Mouse (Mus musculus) kidney, postnatal 4 days (tissue): ENCODE results near the gene Hspa12a.

Experiments
- DNase-seq, 2 experiments: peaks; one replicate each; pipeline ENCODE4 v3.0.0; 2021; ENCODE audit warnings: mixed read lengths in 2 of 2

Gene Hspa12a

GRCm38 (mm10) chr19:58942841-58943828 lies at the start of gene Hspa12a, which contains the start of gene Eno4:
Gene Hspa12a, minus strand, starts transcription at chr19:58943654.
Gene Eno4, plus strand, starts transcription at chr19:58943425.
- DNase-seq = peak; percentile 97

GRCm38 (mm10) chr19:58981571-58981970 lies 38.1 kb upstream of the Hspa12a start:
- DNase-seq = no peak

- DNase-seq = no peak
These were observed 36.6 kb upstream of the Hspa12a start for GRCm38 (mm10) chr19:58980056-58980440.

- peak; percentile 52 to 53 for DNase-seq
These were observed 36.1 kb upstream of the Hspa12a start for GRCm38 (mm10) chr19:58979436-58980055.

- DNase-seq = peak in 1 of 2 experiments; percentile 5
These were observed 35.1 kb upstream of the Hspa12a start for GRCm38 (mm10) chr19:58978401-58979171.

- no peak for DNase-seq
These were observed 31.9 kb upstream of the Hspa12a start for GRCm38 (mm10) chr19:58975216-58975863.

- no peak for DNase-seq
These were observed 30.7 kb upstream of the Hspa12a start for GRCm38 (mm10) chr19:58974126-58974525.

GRCm38 (mm10) chr19:58970826-58971225 lies 27.4 kb upstream of the Hspa12a start:
- DNase-seq = peak in 1 of 2 experiments; percentile 27

- DNase-seq = peak; percentile 20 to 33
These were observed 25.5 kb upstream of the Hspa12a start for GRCm38 (mm10) chr19:58968731-58969506.

GRCm38 (mm10) chr19:58963011-58963410 lies 19.6 kb upstream of the Hspa12a start:
- no peak for DNase-seq

- DNase-seq = no peak
These were observed 11.3 kb upstream of the Hspa12a start for GRCm38 (mm10) chr19:58954779-58955178.

- no peak for DNase-seq
These were observed 8.8 kb upstream of the Hspa12a start for GRCm38 (mm10) chr19:58952236-58952635.

- DNase-seq = no peak
These were observed 8.1 kb upstream of the Hspa12a start for GRCm38 (mm10) chr19:58951521-58951920.

GRCm38 (mm10) chr19:58945959-58946358 lies 2.5 kb upstream of the Hspa12a start:
- DNase-seq = no peak

- no peak for DNase-seq
These were observed 10.4 kb downstream of the Hspa12a start for GRCm38 (mm10) chr19:58933062-58933461.

GRCm38 (mm10) chr19:58931081-58931800 lies 12.2 kb downstream of the Hspa12a start:
- DNase-seq = no peak

GRCm38 (mm10) chr19:58919148-58919547 lies 24.3 kb downstream of the Hspa12a start:
- no peak for DNase-seq

- peak; percentile 25 to 29 for DNase-seq
These were observed 24.9 kb downstream of the Hspa12a start for GRCm38 (mm10) chr19:58918597-58918996.

GRCm38 (mm10) chr19:58913301-58913700 lies 30.2 kb downstream of the Hspa12a start:
- no peak for DNase-seq

GRCm38 (mm10) chr19:58911386-58911785 lies 32.1 kb downstream of the Hspa12a start:
- peak; percentile 89 to 91 for DNase-seq

GRCm38 (mm10) chr19:58910941-58911368 lies 32.5 kb downstream of the Hspa12a start:
- DNase-seq = peak; percentile 38 to 61
